Mouse (Mus musculus): Measurements from ENCODE around the gene Vwa3a.

Vwa3a gene

DNA sequence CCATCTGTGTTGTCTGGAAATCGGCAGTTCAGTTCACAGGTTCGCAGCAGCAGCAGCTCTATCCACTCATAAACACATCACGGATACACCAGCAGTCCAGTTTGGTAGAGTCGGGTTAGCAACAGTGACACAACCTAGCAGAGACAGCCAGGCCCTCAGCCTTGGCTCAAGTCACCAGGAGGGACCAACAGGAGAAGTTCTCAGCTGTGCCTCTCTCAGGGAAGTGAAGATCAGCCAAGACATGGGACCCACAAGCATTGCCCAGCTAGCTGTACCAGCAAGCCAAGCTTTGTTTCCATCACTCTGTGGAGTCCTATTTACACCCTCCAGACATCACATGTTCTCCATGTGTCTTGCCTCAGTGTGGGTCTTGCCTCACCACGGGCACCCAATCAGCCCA, 7.7 kb downstream of the Vwa3a start:
- in situ Hi-C loops (cut with MseI, MboI): no loop called here

DNA sequence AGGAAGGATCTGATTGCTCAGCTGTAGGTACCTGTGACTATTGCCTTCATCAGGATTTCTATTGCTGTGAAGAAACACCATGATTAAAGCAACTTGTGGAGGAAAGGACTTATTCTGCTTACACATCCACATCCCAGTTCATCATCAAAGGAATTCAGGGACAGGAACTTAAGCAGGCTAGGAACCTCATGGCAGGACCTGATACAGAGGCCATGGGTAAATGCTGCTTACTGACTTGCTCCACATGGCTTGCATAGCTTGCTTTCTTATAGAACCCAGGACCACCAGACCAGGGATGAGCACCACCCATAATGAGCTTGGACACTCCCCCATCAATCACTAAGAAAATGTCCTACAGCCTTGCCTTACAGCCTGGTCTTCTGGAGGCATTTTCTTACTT, 9.4 kb downstream of the Vwa3a start:
- in situ Hi-C loops (cut with MseI, MboI): no loop called here

DNA sequence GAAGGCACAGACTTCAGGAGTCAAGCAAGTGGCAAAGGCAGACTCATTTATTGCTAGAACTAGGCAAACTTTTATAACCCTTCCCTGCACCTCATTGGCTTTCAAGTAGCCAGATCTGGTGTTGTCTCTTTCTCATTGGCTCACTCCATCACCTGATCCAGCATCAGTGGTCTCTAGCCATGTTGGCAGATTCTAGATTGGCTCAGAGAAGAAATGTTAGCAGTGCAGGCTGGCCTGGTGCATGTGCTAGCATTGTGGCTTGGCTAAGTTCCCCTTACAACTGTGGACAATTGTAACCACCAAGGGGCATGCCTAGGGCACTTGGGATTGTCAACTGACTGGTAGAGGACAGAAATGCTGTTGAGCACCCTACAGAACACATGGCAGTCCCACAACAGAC, 12.2 kb downstream of the Vwa3a start:
- in situ Hi-C loops (cut with MseI, MboI): loop anchor here in 1 of 2 experiments (5.0 to 10.0 kb wide), 2 partner anchors 73 to 84 kb away; no protein-coding TSS in a partner anchor

DNA sequence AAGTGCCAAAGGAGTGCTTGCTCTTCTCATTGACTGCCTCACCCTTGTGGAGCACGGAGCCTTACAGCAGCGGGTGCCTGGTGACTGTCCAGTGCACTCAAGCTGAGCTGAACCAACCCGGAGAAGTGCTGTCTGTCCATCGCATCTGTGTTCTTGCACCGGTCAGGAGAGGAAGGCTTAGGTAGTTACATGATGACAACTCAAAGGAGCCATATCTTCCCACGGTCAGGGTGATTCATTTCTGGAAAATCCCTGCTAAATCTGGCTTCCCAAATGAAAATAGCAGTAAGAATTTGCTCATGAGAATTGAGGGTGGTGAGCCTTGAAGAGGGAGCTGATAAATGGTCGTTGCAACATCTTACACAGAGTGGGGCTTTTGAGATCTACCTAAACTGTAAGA, 12.8 kb downstream of the Vwa3a start:
- in situ Hi-C loops (cut with MseI, MboI): loop anchor here in 1 of 2 experiments (5.0 to 10.0 kb wide), 2 partner anchors 73 to 85 kb away; no protein-coding TSS in a partner anchor

DNA sequence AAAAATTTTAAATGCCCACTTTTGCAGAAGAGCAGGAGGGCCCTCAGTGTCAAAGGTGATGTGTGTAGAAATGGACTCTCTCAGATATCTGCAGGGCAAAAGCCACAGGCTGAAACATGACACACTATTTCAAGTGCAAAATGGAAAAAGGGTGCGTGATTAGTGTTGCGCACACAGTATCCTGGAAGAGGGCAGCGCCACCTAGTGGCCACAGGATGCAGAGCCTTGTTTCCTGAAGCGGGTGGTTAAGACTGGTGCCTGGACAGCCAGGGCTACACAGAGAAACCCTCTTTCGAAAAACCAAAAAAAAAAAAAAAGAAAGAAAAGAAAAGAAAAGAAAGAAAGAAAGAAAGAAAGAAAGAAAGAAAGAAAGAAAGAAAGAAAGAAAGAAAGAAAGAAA, 15.6 kb downstream of the Vwa3a start:
- in situ Hi-C loops (cut with MseI, MboI): loop anchor here in 1 of 2 experiments (5.0 to 10.0 kb wide), 2 partner anchors 70 to 87 kb away; no protein-coding TSS in a partner anchor

DNA sequence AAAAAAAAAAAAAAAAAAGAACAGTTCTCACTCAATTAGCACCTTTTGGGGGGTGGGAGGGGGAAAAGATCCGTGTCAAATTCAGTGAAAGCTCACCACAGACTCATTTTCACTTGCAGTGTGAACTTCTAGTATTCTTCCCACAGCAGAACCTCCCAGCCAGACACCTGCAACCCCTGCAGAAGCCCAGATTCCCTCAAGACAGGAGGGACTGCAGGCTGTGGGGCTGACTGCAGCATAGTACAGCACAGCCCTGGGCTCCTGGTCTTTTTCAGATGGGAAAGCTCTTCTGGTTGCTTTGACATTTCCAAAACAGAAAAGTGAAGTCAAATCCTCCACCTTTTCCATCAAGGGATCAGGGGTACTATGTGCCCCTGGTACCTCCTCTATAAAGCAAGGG, 28.3 kb downstream of the Vwa3a start:
- in situ Hi-C loops (cut with MseI, MboI): no loop called here

DNA sequence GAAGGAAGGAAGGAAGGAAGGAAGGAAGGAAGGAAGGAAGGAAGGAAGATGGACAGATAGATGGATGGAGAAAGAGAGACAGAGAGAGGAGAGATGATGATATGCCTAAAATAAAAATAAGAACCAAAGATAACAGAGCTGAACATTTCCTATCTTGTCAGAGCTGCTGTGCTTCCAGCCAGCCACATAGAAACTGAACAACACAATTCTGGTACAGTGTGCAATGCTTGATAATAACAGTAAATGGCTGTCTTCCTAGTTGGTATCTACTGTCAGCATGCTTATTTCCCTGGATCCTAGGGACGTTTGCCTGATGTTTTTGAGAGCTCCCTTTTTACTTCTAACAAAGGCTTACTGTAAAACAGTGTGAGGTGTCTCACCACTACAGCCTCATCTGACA, 32.3 kb downstream of the Vwa3a start:
- in situ Hi-C loops (cut with MseI, MboI): no loop called here

DNA sequence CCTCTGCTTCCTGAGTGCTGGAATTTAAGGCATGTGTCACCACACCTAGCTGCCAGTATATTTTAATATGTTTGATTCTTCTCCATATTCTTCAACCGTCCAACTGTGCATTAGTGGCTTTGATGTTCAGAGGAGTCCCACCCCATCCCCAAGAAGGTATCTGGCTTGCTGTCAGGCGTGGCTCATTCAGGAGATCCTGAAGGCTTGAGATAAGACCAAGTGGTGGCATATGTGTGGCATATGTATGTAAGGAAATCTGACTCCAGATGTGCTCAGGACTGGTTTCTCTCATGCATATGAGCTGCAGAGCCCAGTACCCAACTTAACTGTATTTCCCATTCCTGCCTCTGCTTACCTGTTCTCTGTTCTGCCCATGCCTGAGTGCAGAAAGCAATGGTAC, 38.9 kb downstream of the Vwa3a start:
- in situ Hi-C loops (cut with MseI, MboI): no loop called here

DNA sequence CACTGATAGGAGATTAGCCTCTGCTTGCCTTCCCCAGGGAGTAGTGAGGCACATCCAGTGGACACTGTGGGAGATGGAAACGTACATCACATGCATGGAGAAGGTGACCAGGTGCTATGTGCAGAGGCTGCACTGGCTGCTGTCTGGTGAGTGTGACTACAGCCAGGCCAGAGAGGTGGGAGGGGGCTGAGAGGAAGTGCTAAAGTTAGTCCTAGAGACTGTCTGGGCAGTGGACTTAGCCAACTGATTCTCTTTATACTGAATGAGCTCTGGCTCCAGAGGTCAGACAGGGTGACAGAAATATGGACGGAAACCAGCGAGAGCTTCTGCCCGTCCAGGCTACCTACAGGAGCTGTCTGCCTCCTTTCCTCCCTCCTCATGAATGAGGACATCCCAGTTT, 56.4 kb downstream of the Vwa3a start:
- in situ Hi-C loops (cut with MseI, MboI): no loop called here

DNA sequence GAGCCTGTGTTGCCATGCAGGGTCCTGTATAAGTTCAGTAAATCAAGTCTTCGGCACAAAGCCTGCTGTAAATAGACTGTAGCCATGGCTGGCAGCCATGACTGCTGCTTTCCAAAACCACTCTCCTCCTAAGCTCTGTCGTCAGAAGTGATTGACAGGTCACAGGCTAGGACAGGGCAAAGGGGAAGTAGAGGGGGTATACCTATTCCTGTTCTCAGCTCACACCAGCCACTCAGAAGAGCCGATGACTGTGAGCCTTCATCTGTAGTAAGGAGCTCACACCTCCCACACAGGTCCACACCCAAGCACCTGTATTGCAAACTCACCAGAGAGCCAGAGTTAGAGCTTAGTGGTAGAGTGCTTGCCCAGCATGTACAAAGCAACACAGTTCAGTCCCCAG, 57.3 kb downstream of the Vwa3a start:
- in situ Hi-C loops (cut with MseI, MboI): no loop called here

DNA sequence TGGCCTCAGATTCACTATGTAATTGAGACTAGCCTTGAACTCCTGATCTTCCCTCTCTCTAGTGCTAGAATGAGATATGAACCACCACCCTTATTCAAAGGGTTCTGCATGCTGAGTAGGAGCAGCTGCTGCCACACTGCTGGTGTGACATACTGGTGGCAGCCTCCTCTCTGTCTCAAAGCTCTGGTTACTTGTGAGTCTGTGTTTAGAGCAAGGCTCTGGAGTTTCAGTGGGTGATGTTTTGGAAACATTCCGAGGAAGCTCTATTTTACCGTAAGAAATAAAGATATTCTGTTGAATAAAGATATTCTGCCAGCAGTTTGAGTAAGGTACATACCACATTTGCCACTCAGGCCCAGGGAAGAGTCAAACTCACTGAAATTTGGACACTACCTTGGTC, 64.2 kb downstream of the Vwa3a start:
- in situ Hi-C loops (cut with MseI, MboI): no loop called here

DNA sequence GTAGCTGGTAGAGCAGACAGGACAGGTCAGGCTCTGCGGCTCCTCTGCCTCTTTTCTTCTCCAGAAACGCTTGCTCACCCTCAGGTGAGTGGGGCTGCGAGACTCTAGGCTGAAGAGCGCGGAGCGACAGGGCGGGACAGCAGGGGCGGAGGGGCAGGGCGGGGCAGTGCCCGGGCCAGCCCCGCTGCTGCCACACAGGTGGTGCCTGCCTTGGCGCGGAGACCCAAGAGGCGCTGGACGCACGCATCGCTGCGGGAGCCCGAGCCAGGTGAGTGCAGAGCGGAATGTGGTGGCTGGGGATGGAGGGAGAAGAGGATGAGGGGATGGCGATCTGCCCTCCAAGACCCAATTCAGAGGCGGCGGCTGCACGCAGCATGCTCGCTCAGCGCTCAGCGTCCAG, 70.6 kb downstream of the Vwa3a start:
- in situ Hi-C loops (cut with MseI, MboI): no loop called here

DNA sequence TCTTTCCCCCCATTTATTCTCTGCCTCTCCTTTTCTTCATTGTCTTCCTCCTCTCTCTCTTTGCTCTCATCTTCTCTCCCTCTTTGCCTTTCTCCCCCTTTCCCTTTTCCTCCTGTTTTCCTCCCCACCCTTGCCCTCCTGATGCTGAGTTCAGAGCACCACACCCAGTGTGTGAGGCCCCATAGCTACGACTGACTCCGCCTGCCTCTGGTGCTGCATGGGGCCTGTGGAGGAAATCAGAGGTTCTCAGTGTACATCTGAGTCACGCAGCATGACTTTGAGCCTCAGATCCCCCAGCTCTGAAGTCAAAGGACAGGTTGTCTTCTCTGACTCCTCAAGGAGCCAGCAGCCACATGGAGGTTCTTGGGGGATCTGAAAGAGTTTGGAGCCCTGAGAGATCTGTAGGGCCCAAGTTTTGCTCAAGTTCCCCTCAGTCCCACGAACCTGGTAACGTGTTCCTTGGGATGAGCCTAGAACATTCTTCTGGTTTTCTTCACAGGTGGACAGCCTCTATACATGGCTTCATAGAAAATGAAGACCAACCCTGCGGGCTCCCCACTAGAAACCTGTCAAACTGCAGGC, 72.8 kb downstream of the Vwa3a start, which contains the start of gene Gm5737:
Gm5737 (plus strand) TSS at position 532 of the 582 bp plus-strand sequence.
- in situ Hi-C loops (cut with MseI, MboI): no loop called here

DNA sequence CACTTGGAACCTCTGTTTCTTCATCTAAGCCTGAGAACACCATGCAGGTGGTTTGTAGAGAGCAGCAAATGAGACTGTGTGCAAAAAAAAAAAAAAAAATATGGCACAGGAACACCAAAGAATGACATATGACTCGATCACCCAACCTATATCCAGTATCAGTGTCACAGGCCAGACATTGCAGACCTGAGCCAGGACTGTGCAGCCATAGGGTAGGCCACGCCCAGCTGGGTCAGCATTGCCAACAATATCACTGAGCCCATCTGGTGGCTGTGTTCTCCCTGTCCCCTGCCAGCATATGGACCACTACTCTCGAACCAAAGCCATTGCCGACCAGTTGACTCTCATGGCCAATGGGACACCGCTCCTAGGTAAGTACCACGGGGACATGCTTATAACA, 78.4 kb downstream of the Vwa3a start:
- in situ Hi-C loops (cut with MseI, MboI): no loop called here

DNA sequence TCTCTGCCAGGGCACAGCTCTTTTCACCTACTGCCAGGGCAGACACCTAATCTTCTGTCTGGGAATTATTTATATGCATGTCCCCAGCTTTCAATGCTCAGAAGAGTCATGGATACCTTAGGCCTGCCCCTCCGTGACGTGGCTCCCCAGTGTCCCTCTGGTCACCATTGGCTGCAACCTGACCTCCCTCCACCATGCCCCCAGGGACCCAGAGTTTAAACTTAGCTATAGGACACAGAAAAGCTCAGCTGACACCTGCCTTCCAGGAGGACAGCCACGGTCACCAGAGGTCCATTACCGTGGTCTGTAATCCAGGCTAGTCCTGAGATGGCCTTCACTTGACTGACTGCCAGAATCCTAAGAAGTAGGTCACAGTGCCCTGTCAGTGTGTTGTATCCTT, 80.3 kb downstream of the Vwa3a start:
- in situ Hi-C loops (cut with MseI, MboI): no loop called here

DNA sequence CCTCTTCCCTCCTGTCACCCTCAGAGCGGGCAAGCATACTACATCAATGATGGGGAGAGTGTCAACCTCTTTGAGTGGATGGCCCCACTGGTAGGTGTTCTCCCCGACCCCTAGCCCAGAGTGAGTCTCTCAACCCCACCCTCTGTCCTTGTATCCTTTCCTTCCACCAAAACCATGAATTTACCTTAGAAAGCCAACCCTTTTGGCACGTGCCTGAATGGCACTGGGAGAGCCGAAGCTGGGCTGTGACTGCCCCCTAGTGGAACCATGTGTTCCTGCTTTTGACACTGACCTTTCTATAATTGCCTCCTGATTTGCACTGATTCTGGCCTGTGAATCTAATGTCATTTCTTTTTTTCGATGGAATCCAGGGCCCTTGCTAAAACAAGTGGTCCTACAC, 84.1 kb downstream of the Vwa3a start:
- in situ Hi-C loops (cut with MseI, MboI): loop anchor here (5.0 to 10.0 kb wide), 3 partner anchors 68 to 156 kb away; partner anchors contain the start of gene Pdzd9 (in 1 of the 2)

DNA sequence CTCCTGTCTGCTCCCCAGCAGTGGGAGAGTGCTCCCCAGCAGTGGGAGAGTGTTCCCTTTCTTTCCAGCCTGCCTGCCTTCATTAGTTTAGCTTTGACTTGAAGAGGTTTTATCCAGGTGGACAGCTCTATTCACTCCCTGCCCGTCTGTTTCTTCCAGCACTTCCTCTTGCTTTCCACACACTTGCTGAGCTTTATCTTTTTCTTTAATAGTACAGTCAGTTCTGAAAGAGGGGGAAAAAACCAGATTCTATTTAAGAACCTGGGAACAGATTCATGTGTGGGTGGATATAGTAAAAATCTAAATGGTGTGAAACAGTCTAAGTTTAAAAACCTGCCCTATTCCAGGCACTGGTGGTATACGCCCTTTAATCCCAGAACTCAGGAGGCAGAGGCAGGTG, 86.0 kb downstream of the Vwa3a start:
- in situ Hi-C loops (cut with MseI, MboI): loop anchor here in 1 of 2 experiments (10.0 kb wide), 1 partner anchor 70 kb away; no protein-coding TSS in a partner anchor

DNA sequence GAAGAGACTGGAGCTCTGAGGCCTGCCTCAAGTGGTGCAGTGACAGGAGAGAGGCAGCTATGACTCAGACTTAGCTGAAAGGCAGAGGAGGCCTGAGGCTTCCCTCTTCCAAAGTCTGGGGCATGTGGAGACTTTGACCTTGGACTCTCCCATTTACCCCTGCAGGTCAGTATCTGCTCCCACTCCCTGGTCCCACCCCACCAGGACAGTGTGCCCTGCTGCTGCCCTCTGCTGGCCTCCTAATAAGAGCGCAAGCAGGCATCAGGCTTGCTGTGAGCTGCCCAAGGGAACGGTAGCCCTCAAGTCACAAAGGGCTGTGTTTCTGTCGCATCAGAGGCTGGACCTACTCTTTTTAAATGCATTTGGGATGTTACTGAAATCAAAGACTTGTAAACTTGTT, 87.3 kb downstream of the Vwa3a start:
- in situ Hi-C loops (cut with MseI, MboI): loop anchor here in 1 of 2 experiments (10.0 kb wide), 1 partner anchor 72 kb away; no protein-coding TSS in a partner anchor

DNA sequence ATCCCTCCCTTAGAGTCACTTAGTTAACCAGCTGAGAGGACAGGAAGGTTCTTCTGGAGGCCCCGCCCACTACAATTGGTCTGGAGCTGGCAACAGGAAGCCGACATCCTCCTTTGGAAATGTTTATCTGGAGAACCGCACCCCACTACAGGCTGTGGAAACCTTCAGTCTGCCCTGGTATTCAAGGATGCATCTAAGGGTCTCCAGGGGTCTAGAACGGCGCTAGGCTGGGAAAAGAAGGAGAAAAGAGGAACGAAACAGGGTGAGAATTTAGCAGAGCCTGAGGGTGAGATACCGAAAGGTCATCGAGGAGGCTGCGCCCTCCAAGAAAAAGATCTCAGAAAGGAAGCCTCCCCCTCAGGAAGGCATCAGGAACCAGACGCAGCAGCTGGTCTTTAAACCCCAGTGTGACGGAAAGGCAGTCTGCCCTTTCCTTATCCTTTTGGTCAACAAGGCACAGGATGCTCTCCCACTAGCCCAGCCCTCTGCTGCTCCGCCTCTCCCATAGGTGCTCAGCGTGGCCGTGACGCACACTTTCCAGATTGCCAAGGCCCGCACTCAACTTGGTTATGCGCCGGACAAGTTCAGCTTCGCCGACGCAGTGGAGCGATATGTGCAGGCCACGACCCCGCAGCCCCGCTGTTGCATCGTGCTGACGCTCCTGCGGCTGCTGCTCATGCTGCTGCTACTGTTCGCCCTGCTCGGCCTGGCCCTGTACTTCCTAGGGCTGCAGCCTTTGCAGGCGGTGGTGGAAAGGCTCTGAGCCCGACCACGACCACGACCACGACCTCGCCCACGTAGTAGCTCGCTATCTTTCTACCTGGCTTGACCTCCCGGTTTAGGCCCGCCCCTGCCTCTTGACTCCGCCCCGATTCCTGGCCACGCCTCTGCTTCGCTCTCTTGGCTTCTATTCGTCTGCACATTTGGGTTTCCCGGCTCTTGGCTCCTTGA, 91.6 kb downstream of the Vwa3a start:
- in situ Hi-C loops (cut with MseI, MboI): no loop called here

DNA sequence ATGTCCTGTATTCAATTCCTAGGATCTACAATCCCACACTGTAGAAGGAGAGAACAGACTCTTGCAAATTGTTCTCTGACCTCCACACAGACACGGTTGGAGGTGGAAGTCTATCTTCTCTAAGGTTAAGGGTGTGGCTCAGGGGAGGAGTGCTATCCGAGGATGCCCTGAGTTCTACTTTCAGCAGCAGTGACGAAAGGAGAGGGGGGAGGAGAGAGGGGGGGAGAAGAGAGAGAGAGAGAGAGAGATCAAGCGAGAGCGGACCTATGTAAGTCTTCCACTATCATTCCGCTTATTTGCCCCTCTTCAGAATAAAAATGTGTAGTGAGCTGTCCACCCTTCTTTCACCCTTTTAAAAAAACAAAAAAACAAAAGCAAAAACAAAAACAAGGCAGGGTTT, 95.3 kb downstream of the Vwa3a start:
- in situ Hi-C loops (cut with MseI, MboI): no loop called here

DNA sequence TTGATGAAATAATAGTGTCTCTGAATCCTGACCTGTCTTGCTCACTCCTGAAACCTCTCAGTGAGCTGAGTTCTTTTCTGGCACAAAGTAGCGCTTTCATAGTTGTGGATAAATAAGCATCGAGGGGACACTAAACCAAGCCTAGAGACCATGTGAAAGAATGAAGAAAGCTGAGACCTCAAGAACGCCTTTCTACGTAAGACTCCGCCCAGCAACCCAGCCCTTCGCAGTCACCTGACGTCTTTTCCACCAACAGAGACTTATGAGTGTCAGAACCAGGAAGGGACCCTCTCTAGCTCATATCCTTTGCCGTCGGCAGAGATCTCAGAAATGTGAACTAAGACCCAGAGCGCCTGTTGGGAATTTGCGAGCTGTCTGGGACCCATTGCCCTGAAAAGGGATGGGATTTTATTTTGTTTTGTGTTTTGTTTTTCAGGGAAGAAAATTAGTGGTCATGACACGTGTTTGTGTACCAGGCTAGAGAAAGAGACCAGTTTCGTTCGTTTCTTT, 95.8 kb downstream of the Vwa3a start:
- in situ Hi-C loops (cut with MseI, MboI): loop anchor here (5.0 kb wide), 2 partner anchors 42 to 82 kb away; partner anchors contain the start of gene Polr3e (in 1 of the 2)

Data from mouse trophoblast stem cell (cell line).